Mouse (Mus musculus): ENCODE results near the gene Pias4. TPM values are rescaled to one million over a fixed set of nuclear protein-coding genes. Genes with fewer than 3 reads are reported as not detected.

Pias4 gene
- total and polyA plus RNA-seq, 3 experiments: 21.0 to 40.4 TPM; not detected in 1

DNA sequence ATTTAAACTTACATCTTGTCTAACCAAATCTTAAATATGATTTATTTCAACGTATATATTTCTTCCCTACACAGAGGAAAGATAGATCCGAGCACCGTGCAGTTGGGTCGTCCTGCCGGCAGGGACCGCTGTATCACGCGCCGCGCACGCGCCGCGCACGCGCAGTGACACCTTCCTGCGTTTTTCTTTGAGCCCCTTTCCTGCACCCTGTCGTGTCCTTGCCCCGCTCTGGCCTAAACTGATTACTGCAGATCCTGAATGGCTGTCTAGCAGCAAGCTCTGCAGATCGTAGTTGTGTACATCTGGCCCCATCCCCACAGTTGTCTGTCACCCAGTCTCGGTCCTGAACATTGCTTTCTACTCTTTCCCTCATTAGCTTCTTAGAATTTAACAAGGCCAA is 5.4 kb upstream of the Pias4 start:
- peaks cover 1 to 11% of the 10 kb centered on the region in 2 experiments for H3K36me3 ChIP-seq (ENCODE audit: control insufficient read depth in 1 of 2, insufficient read depth in 2 of 2, low read length in 2 of 2)
- DNase-seq (ENCODE audit: low read depth, low spot score): peak; percentile 95
- H3K79me2 ChIP-seq (ENCODE audit: control insufficient read depth, insufficient read depth, low read length, poor library complexity): peaks cover 18% of the 10 kb centered on the region
- H3K9me3 ChIP-seq (replicated peaks; ENCODE audit: insufficient read depth, low read length): no peaks in the 10 kb centered on the region
- H3K9ac ChIP-seq (ENCODE audit: control insufficient read depth, low read depth, low read length, poor library complexity, severe bottlenecking): peak overlapping the region; percentile 88
- no peaks in the 10 kb centered on the region for H3K27me3 ChIP-seq (ENCODE audit: control insufficient read depth in 1 of 2, insufficient read depth in 2 of 2, low read length in 2 of 2)
- H3K4me1 ChIP-seq (ENCODE audit: control insufficient read depth in 1 of 2, insufficient read depth in 2 of 2, low read length in 2 of 2): peaks cover 0 to 15% of the 10 kb centered on the region in 2 experiments; a peak in 3 of 4 replicates
- H3K4me3 ChIP-seq (ENCODE audit: control insufficient read depth in 1 of 2, insufficient read depth in 1 of 2, low read depth in 2 of 2, low read length in 2 of 2): peak overlapping the region; percentile 45 to 50
- peak overlapping the region; percentile 94 for H3K27ac ChIP-seq (ENCODE audit: control insufficient read depth, low read depth, low read length)
- TF ChIP-seq BHLHE40 (IDR thresholded peaks at IDR 0.05; ENCODE audit: borderline replicate concordance, low read depth, low read length) (peak; percentile 71; the same call in 1 of the 2 replicates), ELF1 (IDR thresholded peaks at IDR 0.05; ENCODE audit: low read depth, low read length) (peak; percentile 57), ZMIZ1 (IDR thresholded peaks at IDR 0.05; ENCODE audit: low read depth, low read length) (peak; percentile 76), GATA1 (IDR thresholded peaks at IDR 0.05; ENCODE audit: low read depth, low read length) (no peak), JUND (IDR thresholded peaks at IDR 0.05; ENCODE audit: low read depth, low read length) (no peak), NELFE (IDR thresholded peaks at IDR 0.05; ENCODE audit: low read depth, low read length) (peak; percentile 94), MAZ (IDR thresholded peaks at IDR 0.05; ENCODE audit: low read depth, low read length) (no peak), MYC (IDR thresholded peaks at IDR 0.05; ENCODE audit: low read depth, low read length) (peak; percentile 91), POLR2AphosphoS2 (IDR thresholded peaks at IDR 0.05; ENCODE audit: low read length) (peak; percentile 94), SMC3 (IDR thresholded peaks at IDR 0.05; ENCODE audit: low read depth, low read length) (peak; percentile 6; the same call in 1 of the 2 replicates), KAT2A (conservative IDR thresholded peaks at IDR 0.05; ENCODE audit: low read depth, low read length) (no peak; the same call in 1 of the 2 replicates), E2F4 (IDR thresholded peaks at IDR 0.05; ENCODE audit: borderline replicate concordance, low read depth, low read length) (no peak), MAFK (IDR thresholded peaks at IDR 0.05; ENCODE audit: borderline replicate concordance, low read depth, low read length) (no peak), UBTF (IDR thresholded peaks at IDR 0.05; ENCODE audit: borderline replicate concordance, insufficient read depth, low read depth, low read length) (no peak), ETS1 (IDR thresholded peaks at IDR 0.05; ENCODE audit: low read depth, low read length) (peak; percentile 16; the same call in 1 of the 2 replicates), HCFC1 (IDR thresholded peaks at IDR 0.05; ENCODE audit: low read depth, low read length) (peak; percentile 85), USF1 (IDR thresholded peaks at IDR 0.05; ENCODE audit: low read depth, low read length) (peak; percentile 67), MAX (IDR thresholded peaks at IDR 0.05; ENCODE audit: low read length) (peak; percentile 65), GABPA (IDR thresholded peaks at IDR 0.05; ENCODE audit: low read depth, low read length) (no peak), SIN3A (IDR thresholded peaks at IDR 0.05; ENCODE audit: low read length) (peak; percentile 84), CTCF (IDR thresholded peaks at IDR 0.05 in 2 of 3, conservative IDR thresholded peaks at IDR 0.05 in 1 of 3; ENCODE audit: control insufficient read depth in 1 of 3, insufficient read depth in 1 of 3, low read depth in 2 of 3, low read length in 3 of 3, poor library complexity in 1 of 3, severe bottlenecking in 1 of 3) (peak; percentile 87 to 93 (median 89)), RAD21 (IDR thresholded peaks at IDR 0.05; ENCODE audit: low read depth, low read length) (no peak; the same call in 1 of the 2 replicates), ZC3H11A (IDR thresholded peaks at IDR 0.05; ENCODE audit: low read depth, low read length) (no peak), MXI1 (IDR thresholded peaks at IDR 0.05; ENCODE audit: low read depth, low read length) (peak; percentile 69), ZNF384 (IDR thresholded peaks at IDR 0.05; ENCODE audit: low read depth, low read length) (peak; percentile 37; the same call in 1 of the 2 replicates), TCF12 (IDR thresholded peaks at IDR 0.05; ENCODE audit: low read depth, low read length) (peak; percentile 69), POLR2A (IDR thresholded peaks at IDR 0.05; ENCODE audit: control insufficient read depth in 1 of 2, insufficient read depth in 1 of 2, low read depth in 1 of 2, low read length in 2 of 2, poor library complexity in 1 of 2) (peak in 1 of 2 experiments; percentile 95; a peak in 2 of 4 replicates), ZKSCAN1 (IDR thresholded peaks at IDR 0.05; ENCODE audit: low read depth, low read length) (no peak), MEF2A (IDR thresholded peaks at IDR 0.05; ENCODE audit: extremely low read depth, insufficient replicate concordance, low read depth, low read length, poor library complexity, severe bottlenecking) (no peak), TBP (IDR thresholded peaks at IDR 0.05; ENCODE audit: low read depth, low read length) (peak; percentile 81; the same call in 1 of the 2 replicates), MYB (IDR thresholded peaks at IDR 0.05; ENCODE audit: low read depth, low read length) (no peak), CHD2 (IDR thresholded peaks at IDR 0.05; ENCODE audit: low read length) (no peak), POLR2AphosphoS5 (IDR thresholded peaks at IDR 0.05; ENCODE audit: borderline replicate concordance, low read depth, low read length) (no peak), TAL1 (IDR thresholded peaks at IDR 0.05; ENCODE audit: low read length) (peak; percentile 31; the same call in 1 of the 2 replicates), CHD1 (IDR thresholded peaks at IDR 0.05; ENCODE audit: low read depth, low read length) (no peak), RCOR1 (IDR thresholded peaks at IDR 0.05; ENCODE audit: low read depth, low read length) (no peak), NRF1 (IDR thresholded peaks at IDR 0.05; ENCODE audit: insufficient read depth, low read depth, low read length, poor library complexity, severe bottlenecking) (peak; percentile 98)

Measured in MEL (cell line).